Mouse (Mus musculus): ENCODE measurements around the gene Rnf43.
A peak's percentile ranks its signal among the peaks of the same experiment; 100 is the strongest.

The Rnf43 gene

DNA sequence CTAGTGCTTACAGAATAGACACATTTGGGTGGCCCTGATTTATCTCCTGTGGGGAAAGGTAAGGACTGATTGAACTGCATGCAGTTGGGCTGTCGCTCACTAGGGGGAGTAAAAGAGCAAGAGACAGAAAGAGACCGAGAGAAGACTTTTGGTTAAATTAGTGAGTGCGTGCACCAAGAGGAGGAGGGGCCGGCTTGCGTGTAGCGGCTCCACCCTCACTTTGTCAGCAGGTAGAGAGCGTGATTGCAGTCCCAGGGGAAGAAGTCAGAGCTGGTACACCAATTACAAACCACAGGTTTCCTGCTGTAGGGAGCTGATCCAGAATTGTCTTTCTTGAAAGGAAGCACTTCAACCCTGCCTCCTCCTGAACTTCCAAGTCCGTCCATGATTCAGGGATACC, at the start of gene Rnf43:
Gene Rnf43, plus strand, starts transcription at position 316 of the 400 bp plus-strand sequence.
- peak; percentile 71 for DNase-seq (ENCODE audit: low spot score)

DNA sequence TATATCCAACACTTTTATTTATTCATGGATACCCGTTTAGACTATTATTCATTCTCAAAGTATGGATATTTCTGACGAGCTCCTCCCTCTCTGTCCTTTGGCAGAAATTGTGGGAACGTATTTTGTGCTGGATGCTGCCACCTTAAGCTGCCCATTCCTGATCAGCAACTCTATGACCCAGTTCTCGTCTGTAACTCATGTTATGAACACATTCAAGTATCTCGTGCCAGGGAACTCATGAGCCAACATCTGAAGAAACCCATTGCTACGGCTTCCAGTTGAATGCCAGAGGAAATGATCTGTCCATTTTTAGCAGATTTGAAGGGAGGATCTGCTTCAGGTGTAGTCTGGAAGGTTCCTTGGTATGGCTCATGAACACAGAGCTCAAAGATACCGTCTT, 48.5 kb upstream of the Rnf43 start:
- no peak for DNase-seq (ENCODE audit: low spot score)

DNA sequence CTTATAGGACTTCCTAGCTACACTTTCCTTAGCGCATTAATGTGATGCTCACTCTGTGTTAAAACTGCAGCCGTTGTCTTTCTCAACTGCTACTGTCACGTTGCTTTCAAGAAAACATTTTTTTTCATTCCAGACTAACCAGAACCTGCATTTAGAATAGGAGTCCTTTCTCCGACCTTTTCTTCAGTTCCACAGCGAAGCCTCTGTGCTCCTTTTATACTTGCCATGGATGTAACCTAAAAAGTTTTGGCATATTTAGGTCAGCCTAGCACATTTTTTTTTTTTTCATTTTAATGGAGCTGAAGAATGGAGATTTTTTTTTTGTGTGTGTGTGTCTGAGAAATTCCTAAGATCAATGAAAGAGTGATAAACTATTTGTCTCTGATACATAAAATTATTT, 47.0 kb upstream of the Rnf43 start:
- no peak for DNase-seq (ENCODE audit: low spot score)

- no peak for DNase-seq (ENCODE audit: low spot score)
Measured at GRCm38 (mm10) chr11:87615952-87616351, 46.6 kb upstream of the Rnf43 start.

- DNase-seq (ENCODE audit: low spot score): no peak
Measured at GRCm38 (mm10) chr11:87616790-87617474, 45.6 kb upstream of the Rnf43 start, which contains the start of gene Hsf5. Gene Hsf5 (plus strand): TSS chr11:87617164.

DNA sequence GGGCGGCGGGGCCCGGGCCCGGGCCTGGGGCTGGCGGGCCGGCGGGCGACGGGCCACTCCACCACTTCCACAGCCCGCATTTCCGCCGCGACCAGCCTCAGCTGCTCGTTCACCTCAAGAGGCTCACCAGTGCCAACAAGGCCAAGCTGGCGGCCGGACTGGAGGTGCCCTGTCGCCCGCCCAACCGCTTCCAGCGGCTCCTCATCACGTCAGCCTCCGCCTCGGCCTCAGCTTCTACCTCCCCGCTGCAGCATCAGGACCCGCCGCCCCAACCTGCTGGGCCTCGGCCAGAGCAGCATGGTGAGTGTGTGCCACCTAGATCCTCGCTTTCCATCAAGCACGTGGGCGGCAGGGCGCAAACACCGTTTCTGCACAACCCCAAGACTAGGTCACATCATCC, 44.9 kb upstream of the Rnf43 start:
- no peak for DNase-seq (ENCODE audit: low spot score)

DNA sequence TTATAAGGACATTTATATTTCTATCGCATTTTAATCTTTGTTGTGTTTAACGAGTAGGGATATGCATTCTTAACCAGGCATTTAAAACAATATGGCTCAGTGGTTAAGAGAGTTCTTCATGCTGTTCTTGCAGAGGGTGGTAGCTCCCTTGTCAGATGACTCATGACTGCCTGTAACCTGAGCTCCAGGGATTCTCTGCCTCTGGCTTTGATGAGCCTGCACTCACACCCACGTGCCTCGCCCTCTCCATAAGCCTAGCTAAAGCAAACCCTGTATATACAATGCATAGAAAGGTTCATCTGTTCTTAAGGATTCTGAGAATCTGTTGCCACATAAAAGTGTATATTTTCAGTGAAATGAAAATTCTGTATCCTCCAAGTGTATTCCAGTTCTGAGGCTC, 39.4 kb upstream of the Rnf43 start:
- peak; percentile 12 for DNase-seq (ENCODE audit: low spot score)

GRCm38 (mm10) chr11:87629859-87630258, 32.7 kb upstream of the Rnf43 start:
- no peak for DNase-seq (ENCODE audit: low spot score)

DNA sequence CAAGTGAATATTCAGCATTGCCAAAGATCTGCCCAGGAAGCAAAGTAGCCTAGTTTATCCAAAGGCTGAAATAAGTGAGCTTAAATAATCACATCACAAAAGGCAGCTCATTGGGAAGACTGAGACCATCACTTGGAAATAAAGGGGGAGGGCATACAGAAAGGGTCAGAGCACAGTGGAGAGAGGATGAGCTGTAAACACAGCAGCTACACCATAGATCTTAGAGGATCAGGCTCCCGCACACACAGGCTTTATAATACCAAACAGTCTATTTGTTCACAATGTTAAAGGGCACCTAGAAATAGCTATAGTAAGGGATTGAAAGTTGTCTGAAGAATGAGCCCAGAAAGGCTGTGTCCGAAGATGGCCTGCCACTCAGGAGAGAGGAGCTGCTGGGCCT, 23.7 kb upstream of the Rnf43 start:
- no peak for DNase-seq (ENCODE audit: low spot score)

DNA sequence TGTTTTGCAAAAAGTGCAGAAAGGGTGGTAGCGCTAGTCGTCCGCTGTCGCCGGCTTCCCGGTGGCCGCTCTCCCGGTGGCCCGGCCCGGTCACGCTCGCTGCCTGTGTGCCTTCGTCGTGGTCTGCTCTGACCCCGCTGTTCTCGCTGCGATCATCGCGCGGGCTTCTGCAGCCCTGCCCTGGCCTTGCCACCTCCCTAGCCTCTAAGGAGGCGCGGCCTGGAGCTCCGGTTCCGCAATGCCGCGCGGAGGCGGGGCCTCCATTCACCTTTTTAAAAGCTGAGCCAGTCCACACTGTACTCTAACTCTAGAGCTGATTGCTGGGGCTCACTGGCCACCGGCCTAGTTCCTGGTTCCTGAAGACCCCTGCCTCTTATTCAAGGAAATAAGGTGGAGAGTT, 23.3 kb upstream of the Rnf43 start:
- DNase-seq (ENCODE audit: low spot score): peak; percentile 65

DNA sequence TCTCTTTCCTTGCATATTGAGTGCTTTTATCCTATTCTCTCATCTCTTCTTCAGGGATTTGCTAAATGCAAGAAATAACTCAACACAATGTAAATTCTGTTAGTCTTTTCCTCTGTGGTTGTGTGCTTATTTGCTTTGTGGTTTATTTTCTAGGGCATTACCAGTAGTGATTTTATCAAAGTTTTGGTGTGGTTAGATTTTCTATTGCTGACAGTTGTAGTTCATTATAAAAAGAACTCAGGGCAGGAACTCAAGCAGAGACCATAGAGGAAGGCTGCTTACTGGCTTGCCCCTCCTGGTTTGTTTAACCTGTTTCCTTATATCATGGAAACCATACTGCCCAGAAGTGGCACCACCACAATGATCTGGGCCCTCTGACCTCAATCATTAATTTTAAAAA, 19.7 kb upstream of the Rnf43 start:
- no peak for DNase-seq (ENCODE audit: low spot score)

DNA sequence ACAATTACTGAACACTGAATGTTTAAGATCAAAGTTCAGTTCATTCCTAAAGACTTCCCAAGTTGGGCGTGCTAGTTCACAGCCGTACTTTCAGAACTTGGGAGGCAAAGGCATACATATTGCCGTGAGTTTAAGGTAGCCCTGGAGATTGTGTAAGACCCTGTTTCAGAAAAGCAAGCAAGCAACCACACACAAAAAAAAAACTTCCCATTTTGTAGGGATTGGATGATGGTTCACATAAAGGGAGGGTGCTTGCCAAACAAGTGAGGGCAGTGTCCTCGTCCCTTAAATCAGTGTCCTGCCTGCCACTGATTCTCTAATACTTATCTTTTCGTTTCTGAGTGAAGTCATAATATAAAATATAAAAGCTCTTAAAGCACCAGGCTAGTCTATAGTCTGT, 7.8 kb upstream of the Rnf43 start:
- no peak for DNase-seq (ENCODE audit: low spot score)

DNA sequence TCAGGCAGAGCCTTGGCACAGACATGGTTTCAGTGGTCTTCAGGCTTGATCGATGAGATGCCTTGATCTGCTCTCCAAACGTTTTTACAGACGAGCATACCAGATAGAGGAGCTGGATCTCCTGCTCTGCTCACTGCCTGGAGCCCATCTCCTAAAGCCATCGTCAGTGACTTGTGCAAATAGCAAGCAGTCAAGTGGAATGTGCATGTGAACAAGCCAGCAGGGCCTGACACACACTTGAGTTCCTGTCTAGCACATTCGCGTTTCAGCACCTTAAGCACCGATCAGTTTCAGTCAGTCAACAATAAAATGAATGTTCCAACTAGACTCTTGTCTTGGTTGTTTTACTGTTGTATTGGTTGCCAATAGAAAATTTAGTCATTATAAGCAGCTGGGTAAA, 3.3 kb upstream of the Rnf43 start:
- DNase-seq (ENCODE audit: low spot score): no peak

DNA sequence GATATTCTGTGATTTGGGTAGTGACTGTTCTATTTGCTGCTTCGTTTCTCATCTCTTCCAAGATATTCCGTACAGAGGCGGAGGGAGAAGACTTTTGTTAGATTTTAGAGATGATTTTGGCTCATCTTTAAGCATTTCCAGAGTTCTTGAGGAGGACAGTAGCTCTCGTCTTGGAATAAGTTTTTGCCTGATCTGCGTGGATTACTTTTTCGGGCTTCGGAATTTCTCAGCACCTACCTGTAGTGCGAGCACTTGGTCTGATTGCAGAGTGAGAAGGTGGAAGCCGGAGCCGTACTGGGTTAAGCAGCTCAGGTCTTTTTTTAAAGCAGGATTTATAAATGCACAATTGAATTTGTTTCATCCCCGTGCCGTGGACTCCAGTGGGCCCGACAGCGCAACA, 300 bp downstream of the Rnf43 start:
- no peak for DNase-seq (ENCODE audit: low spot score)

DNA sequence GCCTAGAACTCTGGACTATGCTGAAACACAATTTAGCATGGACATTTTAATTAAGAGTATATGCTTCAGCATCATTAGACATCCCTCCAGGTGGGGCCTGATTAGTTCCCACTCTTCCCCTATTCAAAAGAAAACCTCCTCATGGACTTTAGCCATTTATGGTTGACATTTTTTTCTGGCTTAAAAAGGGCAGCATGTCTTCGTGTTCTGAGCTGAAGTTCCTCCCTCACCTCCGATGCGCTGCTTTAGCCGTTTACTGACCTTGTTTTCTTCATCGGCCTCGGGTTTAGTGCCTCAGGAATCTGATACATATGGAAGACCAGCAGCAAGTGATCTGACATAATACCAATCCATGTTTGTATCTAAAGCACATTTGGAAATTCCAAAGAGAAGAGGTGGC, 1.4 kb downstream of the Rnf43 start:
- no peak for DNase-seq (ENCODE audit: low spot score)

GRCm38 (mm10) chr11:87664521-87664920, 2.0 kb downstream of the Rnf43 start:
- DNase-seq (ENCODE audit: low spot score): no peak

DNA sequence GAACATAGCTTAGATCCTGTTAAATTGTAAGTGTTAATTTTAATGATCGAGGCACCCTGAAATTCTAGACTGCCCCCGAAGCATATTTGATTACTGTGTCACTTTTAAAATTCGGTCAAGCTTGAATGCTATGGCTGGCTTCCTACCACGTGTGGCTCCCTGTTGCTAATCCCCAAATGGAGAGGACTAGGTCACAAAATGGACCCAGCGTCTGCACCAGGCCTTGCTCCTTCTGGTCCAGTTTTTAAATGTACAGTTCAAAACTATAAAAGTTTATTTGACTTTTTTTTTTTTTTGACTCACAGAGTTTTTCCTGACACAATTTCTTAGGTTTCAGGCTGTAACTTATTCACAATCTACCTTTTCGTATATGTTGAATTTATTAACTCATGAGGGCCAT, 2.7 kb downstream of the Rnf43 start:
- no peak for DNase-seq (ENCODE audit: low spot score)

DNA sequence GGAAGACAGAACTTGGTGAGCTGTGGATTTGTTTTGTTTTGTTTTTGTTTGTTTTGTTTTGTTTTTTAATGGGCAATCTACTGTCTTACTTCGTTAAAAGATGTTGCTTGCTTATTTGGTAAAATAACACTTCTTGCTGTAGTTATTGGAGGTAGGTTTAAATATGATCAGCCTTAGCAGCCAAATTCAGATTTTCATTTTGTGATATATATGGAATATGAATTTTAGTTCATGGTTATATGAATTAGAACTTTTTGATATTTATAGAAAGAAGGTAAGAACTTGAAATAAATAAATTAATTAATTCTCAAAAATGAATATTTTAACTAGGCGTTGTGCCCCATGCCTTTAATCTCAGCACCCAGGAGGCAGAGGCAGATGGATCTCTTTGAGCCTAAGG, 3.1 kb downstream of the Rnf43 start:
- no peak for DNase-seq (ENCODE audit: low spot score)

- DNase-seq (ENCODE audit: low spot score): no peak
Measured at GRCm38 (mm10) chr11:87666256-87667035, 3.9 kb downstream of the Rnf43 start.

- DNase-seq (ENCODE audit: low spot score): no peak
Measured at GRCm38 (mm10) chr11:87667107-87668090, 4.9 kb downstream of the Rnf43 start.

- DNase-seq (ENCODE audit: low spot score): no peak
Measured at GRCm38 (mm10) chr11:87673282-87673681, 10.8 kb downstream of the Rnf43 start.

DNA sequence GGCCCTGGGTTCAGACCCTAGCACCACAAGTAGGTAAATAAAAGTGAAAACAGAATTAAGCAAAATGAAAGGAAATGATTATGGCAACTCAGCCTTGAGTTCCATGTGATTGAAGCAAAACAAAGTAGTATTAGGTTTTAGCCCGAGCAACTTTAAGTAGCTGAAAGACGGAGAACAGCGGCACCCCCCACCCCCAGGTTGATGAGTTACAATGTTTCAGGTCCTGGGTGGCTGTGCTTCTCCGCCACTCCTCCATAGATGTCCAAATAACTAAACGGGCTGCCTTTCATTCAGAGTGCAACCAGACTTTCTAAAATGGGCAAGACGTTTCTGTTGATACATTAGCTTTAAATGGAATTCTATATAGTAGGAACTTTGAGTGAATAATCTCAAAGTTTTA, 13.1 kb downstream of the Rnf43 start:
- DNase-seq (ENCODE audit: low spot score): no peak
